Mouse (Mus musculus) erythroid progenitor cell, adult 5-6 weeks (primary cell): Measurements from ENCODE around the gene Olfr1179. TPM values are rescaled to one million over a fixed set of nuclear protein-coding genes. Genes with fewer than 3 reads are reported as not detected.
"Not testable (repeated sequence)": the region's sequence is repeated elsewhere in the genome, so short reads cannot be mapped to it uniquely, and the experiment has no call there.

Source experiments
- ATAC-seq: replicated peaks from 2 replicates; pipeline ENCODE4 v1.8.0; 2016; ENCODE audit warnings: moderate number of reproducible peaks, mild to moderate bottlenecking, moderate TSS enrichment, inconsistent platforms; ENCODE audit not compliant: poor library complexity, low FRiP score, severe bottlenecking
- total RNA-seq, 2 experiments: library from RNA; stranded (forward) in 1 of 2; stranded (reverse) in 1 of 2; fragments of 150-400 nt in 1 of 2; fragments of 186-747, 209-891 nt in 1 of 2; gene quantifications; 2 replicates each; pipeline versions ENCODE4 v1.2.3 to v1.2.4; 2015 to 2017; ENCODE audit warnings: low replicate concordance in 2 of 2

Gene Olfr1179
- not detected in 2 replicates for total RNA-seq (2015; ENCODE audit: low replicate concordance)
- total RNA-seq (2017; ENCODE audit: low replicate concordance) = not detected in 2 replicates

GRCm38 (mm10) chr2:88406353-88406752 is at the start of gene Olfr1179:
Gene Olfr1179, minus strand, starts transcription at chr2:88406453.
- no peak for ATAC-seq

GRCm38 (mm10) chr2:88454567-88454966 is 48.3 kb upstream of the Olfr1179 start, which contains the start of gene Olfr1183:
Gene Olfr1183, plus strand, starts transcription at chr2:88454867.
- not testable (repeated sequence) for ATAC-seq

- no peak for ATAC-seq
These were observed 42.8 kb upstream of the Olfr1179 start, which contains the start of gene Gm13757 for GRCm38 (mm10) chr2:88449031-88449430. Gene Gm13757, minus strand, starts transcription at chr2:88449131.

- no peak for ATAC-seq
These were observed 19.8 kb upstream of the Olfr1179 start, which contains the start of gene Olfr1181 for GRCm38 (mm10) chr2:88426071-88426470. Gene Olfr1181, minus strand, starts transcription at chr2:88426171.

GRCm38 (mm10) chr2:88419051-88419450 is 12.8 kb upstream of the Olfr1179 start, which contains the start of gene Olfr1180:
Gene Olfr1180, minus strand, starts transcription at chr2:88419151.
- no peak for ATAC-seq

GRCm38 (mm10) chr2:88386762-88387161 is 19.5 kb downstream of the Olfr1179 start, which contains the start of gene Olfr1178:
Gene Olfr1178, plus strand, starts transcription at chr2:88387062.
- ATAC-seq = no peak

- no peak for ATAC-seq
These were observed 49.9 kb downstream of the Olfr1179 start for GRCm38 (mm10) chr2:88356304-88356703.

Other genes with a start within 250 kb of the Olfr1179 start
- gene Olfr1168, start 224.6 kb downstream of the Olfr1179 start, total RNA-seq (2015; ENCODE audit: low replicate concordance) = not detected in 2 replicates
- gene Olfr1168, start 224.6 kb downstream of the Olfr1179 start, total RNA-seq (2017; ENCODE audit: low replicate concordance) = not detected in 2 replicates
- gene Olfr1170, start 178.1 kb downstream of the Olfr1179 start, total RNA-seq (2015; ENCODE audit: low replicate concordance) = not detected in 2 replicates
- gene Olfr1170, start 178.1 kb downstream of the Olfr1179 start, total RNA-seq (2017; ENCODE audit: low replicate concordance) = not detected in 2 replicates
- gene Olfr1173, start 126.6 kb downstream of the Olfr1179 start, total RNA-seq (2015; ENCODE audit: low replicate concordance) = not detected in 2 replicates
- not detected in 2 replicates for gene Olfr1173, start 126.6 kb downstream of the Olfr1179 start, total RNA-seq (2017; ENCODE audit: low replicate concordance)
- not detected in 2 replicates for gene Olfr1174-ps, start 91.3 kb downstream of the Olfr1179 start, total RNA-seq (2015; ENCODE audit: low replicate concordance)
- not detected in 2 replicates for gene Olfr1174-ps, start 91.3 kb downstream of the Olfr1179 start, total RNA-seq (2017; ENCODE audit: low replicate concordance)
- gene Olfr1175-ps, start 79.2 kb downstream of the Olfr1179 start, total RNA-seq (2015; ENCODE audit: low replicate concordance) = not detected in 2 replicates
- not detected in 2 replicates for gene Olfr1175-ps, start 79.2 kb downstream of the Olfr1179 start, total RNA-seq (2017; ENCODE audit: low replicate concordance)
- gene Olfr1176, start 69.7 kb downstream of the Olfr1179 start, total RNA-seq (2015; ENCODE audit: low replicate concordance) = not detected in 2 replicates
- not detected in 2 replicates for gene Olfr1176, start 69.7 kb downstream of the Olfr1179 start, total RNA-seq (2017; ENCODE audit: low replicate concordance)
- not detected in 2 replicates for gene Olfr1177-ps, start 60.0 kb downstream of the Olfr1179 start, total RNA-seq (2015; ENCODE audit: low replicate concordance)
- gene Olfr1177-ps, start 60.0 kb downstream of the Olfr1179 start, total RNA-seq (2017; ENCODE audit: low replicate concordance) = not detected in 2 replicates
- not detected in 2 replicates for gene Olfr1178, start 19.4 kb downstream of the Olfr1179 start, total RNA-seq (2015; ENCODE audit: low replicate concordance)
- gene Olfr1178, start 19.4 kb downstream of the Olfr1179 start, total RNA-seq (2017; ENCODE audit: low replicate concordance) = not detected in 2 replicates
- gene Olfr1180, start 12.7 kb upstream of the Olfr1179 start, total RNA-seq (2015; ENCODE audit: low replicate concordance) = not detected in 2 replicates
- gene Olfr1180, start 12.7 kb upstream of the Olfr1179 start, total RNA-seq (2017; ENCODE audit: low replicate concordance) = not detected in 2 replicates
- gene Olfr1181, start 19.7 kb upstream of the Olfr1179 start, total RNA-seq (2015; ENCODE audit: low replicate concordance) = not detected in 2 replicates
- not detected in 2 replicates for gene Olfr1181, start 19.7 kb upstream of the Olfr1179 start, total RNA-seq (2017; ENCODE audit: low replicate concordance)
- not detected in 2 replicates for gene Gm13757, start 42.7 kb upstream of the Olfr1179 start, total RNA-seq (2015; ENCODE audit: low replicate concordance)
- gene Gm13757, start 42.7 kb upstream of the Olfr1179 start, total RNA-seq (2017; ENCODE audit: low replicate concordance) = not detected in 2 replicates
- gene Olfr1183, start 48.4 kb upstream of the Olfr1179 start, total RNA-seq (2015; ENCODE audit: low replicate concordance) = not detected in 2 replicates
- gene Olfr1183, start 48.4 kb upstream of the Olfr1179 start, total RNA-seq (2017; ENCODE audit: low replicate concordance) = not detected in 2 replicates
- gene Olfr1184, start 77.1 kb upstream of the Olfr1179 start, total RNA-seq (2015; ENCODE audit: low replicate concordance) = not detected in 2 replicates
- gene Olfr1184, start 77.1 kb upstream of the Olfr1179 start, total RNA-seq (2017; ENCODE audit: low replicate concordance) = not detected in 2 replicates
- gene Olfr1185-ps1, start 86.9 kb upstream of the Olfr1179 start, total RNA-seq (2015; ENCODE audit: low replicate concordance) = not detected in 2 replicates
- not detected in 2 replicates for gene Olfr1185-ps1, start 86.9 kb upstream of the Olfr1179 start, total RNA-seq (2017; ENCODE audit: low replicate concordance)
- not detected in 2 replicates for gene Olfr1186, start 112.1 kb upstream of the Olfr1179 start, total RNA-seq (2015; ENCODE audit: low replicate concordance)
- not detected in 2 replicates for gene Olfr1186, start 112.1 kb upstream of the Olfr1179 start, total RNA-seq (2017; ENCODE audit: low replicate concordance)
- gene Olfr1188, start 150.5 kb upstream of the Olfr1179 start, total RNA-seq (2015; ENCODE audit: low replicate concordance) = not detected in 2 replicates
- not detected in 2 replicates for gene Olfr1188, start 150.5 kb upstream of the Olfr1179 start, total RNA-seq (2017; ENCODE audit: low replicate concordance)
- not detected in 2 replicates for gene Olfr1189, start 180.0 kb upstream of the Olfr1179 start, total RNA-seq (2015; ENCODE audit: low replicate concordance)
- gene Olfr1189, start 180.0 kb upstream of the Olfr1179 start, total RNA-seq (2017; ENCODE audit: low replicate concordance) = not detected in 2 replicates
- gene Olfr1191-ps1, start 234.1 kb upstream of the Olfr1179 start, total RNA-seq (2015; ENCODE audit: low replicate concordance) = not detected in 2 replicates
- not detected in 2 replicates for gene Olfr1191-ps1, start 234.1 kb upstream of the Olfr1179 start, total RNA-seq (2017; ENCODE audit: low replicate concordance)
- not detected in 2 replicates for gene Olfr1192-ps1, start 242.1 kb upstream of the Olfr1179 start, total RNA-seq (2015; ENCODE audit: low replicate concordance)
- gene Olfr1192-ps1, start 242.1 kb upstream of the Olfr1179 start, total RNA-seq (2017; ENCODE audit: low replicate concordance) = not detected in 2 replicates